In the genomic region with DNA sequence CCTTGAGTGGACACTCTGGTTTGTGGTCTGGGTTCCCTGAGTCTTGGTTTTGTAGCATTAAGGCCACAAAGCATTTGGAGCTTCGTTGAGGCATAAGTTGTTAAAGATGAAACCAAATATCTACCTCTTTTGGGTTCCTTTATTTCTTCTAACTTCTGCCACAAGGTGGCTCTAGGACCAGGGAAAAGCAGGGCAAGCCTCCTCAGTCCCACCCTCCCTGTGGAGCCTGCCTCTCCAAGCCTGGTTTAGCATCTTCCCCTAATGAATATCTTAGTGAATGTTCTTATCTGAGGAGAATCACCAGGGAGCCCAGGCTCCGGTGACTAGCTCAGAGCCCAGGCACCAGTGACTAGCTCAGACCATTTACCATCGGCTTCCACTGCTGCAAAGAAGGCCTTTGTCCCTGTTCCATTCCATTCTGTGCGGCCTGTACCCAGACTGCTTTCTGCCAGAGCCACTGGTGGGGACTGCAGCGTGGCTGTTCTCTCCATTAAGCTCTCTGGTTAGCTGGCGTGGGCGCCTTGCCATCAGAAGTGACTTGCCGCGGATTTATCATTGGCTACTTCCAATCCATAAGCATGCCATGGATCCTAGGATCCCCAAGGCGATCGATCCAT, we compare ENCODE assay signal across 12 mouse cellular contexts.
DNase-seq lines count a peak whose midpoint lies in the region; ATAC-seq and TF ChIP-seq lines count a peak whose summit lies in the region.
"Had no signal": no experiment of that assay in that cellular context is flagged by ENCODE, and none has a peak within 500 bp of the region (broad histone marks: within the 10 kb centered on the region; RNA-seq: fewer than 3 reads in every experiment).

No protein-coding gene starts in this region.

- no peak overlapping the region for H3K4me2 ChIP-seq in midbrain, embryonic 16.5 days (ENCODE audit: low read length)

- TF ChIP-seq POLR2A in cerebellum, adult 2 months (IDR thresholded peaks at IDR 0.05; ENCODE audit: borderline replicate concordance, insufficient read depth, low read length), result no peak
- TF ChIP-seq POLR2A in cortical plate, adult 2 months (IDR thresholded peaks at IDR 0.05; ENCODE audit: extremely low read depth, insufficient read depth, low read length), result no peak

- no peak overlapping the region for H3K9ac ChIP-seq in midbrain, embryonic 16.5 days (ENCODE audit: low read depth, low read length)

- no peak overlapping the region for H3K4me3 ChIP-seq in cerebellum, adult 2 months (replicated peaks; ENCODE audit: insufficient read depth, low read depth, low read length)
- no peak overlapping the region for H3K4me3 ChIP-seq in cortical plate, adult 2 months (ENCODE audit: insufficient read depth, low read length)
- H3K4me3 ChIP-seq in midbrain, embryonic 16.5 days (ENCODE audit: low read depth, low read length), result no peak overlapping the region

- no peaks in the 10 kb centered on the region; the same call in 1 of the 2 replicates for H3K4me1 ChIP-seq in cerebellum, adult 2 months (ENCODE audit: control insufficient read depth, insufficient read depth, low read length)
- H3K4me1 ChIP-seq in cortical plate, adult 2 months (ENCODE audit: control insufficient read depth, insufficient read depth, low read length), result peaks cover 7% of the 10 kb centered on the region; the same call in 1 of the 2 replicates
- H3K4me1 ChIP-seq in midbrain, embryonic 16.5 days (ENCODE audit: control insufficient read depth, insufficient read depth, low read length), result peaks cover 7% of the 10 kb centered on the region

- H3K9me3 ChIP-seq in midbrain, embryonic 16.5 days (replicated peaks; ENCODE audit: control insufficient read depth, low read length, poor library complexity, severe bottlenecking), result no peaks in the 10 kb centered on the region

- TF ChIP-seq CTCF in cerebellum, adult 2 months (IDR thresholded peaks at IDR 0.05; ENCODE audit: borderline replicate concordance, insufficient read depth, low read depth, low read length), result peak; percentile 22; the same call in 1 of the 2 replicates
- TF ChIP-seq CTCF in cortical plate, adult 2 months (IDR thresholded peaks at IDR 0.05; ENCODE audit: extremely low read depth, insufficient read depth, low read length), result peak; percentile 46

- peak; percentile 38; the same call in 1 of the 2 replicates for ATAC-seq in midbrain, embryonic 16.5 days
- ATAC-seq in inflammation-experienced regulatory T-cells, adult 6 months, result no peak

- 85% methylated on average over 11 of the region's 11 CpGs for WGBS in cerebellum, adult 2 months
- WGBS in midbrain, embryonic 16.5 days, result 67% methylated on average over 11 of the region's 11 CpGs

- H3K36me3 ChIP-seq in midbrain, embryonic 16.5 days (ENCODE audit: control insufficient read depth, insufficient read depth, low read length), result peaks cover 8% of the 10 kb centered on the region; the same call in 1 of the 2 replicates

- DNase-seq in cerebellum, adult 2 months, result no peak
- DNase-seq in cerebellum, adult 8-10 months, result no peak
- DNase-seq in layer of hippocampus, adult 9-10 months (ENCODE audit: low spot score), result peak; percentile 27
- no peak for DNase-seq in layer of hippocampus, postnatal 36 days
- DNase-seq in urinary bladder, postnatal 36 days (ENCODE audit: low spot score in 2 of 2), result no peak
- DNase-seq: adrenal gland, adult 2 months; heart, adult 18-20 months; kidney, postnatal 4 days; lung, adult 18-20 months had no signal

- H3K27me3 ChIP-seq in cerebellum, adult 2 months (ENCODE audit: control insufficient read depth, insufficient read depth, low read length), result no peaks in the 10 kb centered on the region
- H3K27me3 ChIP-seq in midbrain, embryonic 16.5 days (ENCODE audit: control insufficient read depth, insufficient read depth, low read depth, low read length), result no peaks in the 10 kb centered on the region

- no peak overlapping the region for H3K27ac ChIP-seq in cerebellum, adult 2 months (ENCODE audit: insufficient read depth, low read length)
- no peak overlapping the region for H3K27ac ChIP-seq in cortical plate, adult 2 months (ENCODE audit: insufficient read depth, low read length)
- peak overlapping the region; percentile 53 for H3K27ac ChIP-seq in midbrain, embryonic 16.5 days (ENCODE audit: low read length)
